Mouse (Mus musculus): Measurements from ENCODE around the gene Vti1a. TPM values are rescaled to one million over a fixed set of nuclear protein-coding genes. Genes with fewer than 3 reads are reported as not detected.

Vti1a gene
- total RNA-seq, 2 experiments from 2014 or later, result 63.9 to 67.3 TPM

DNA sequence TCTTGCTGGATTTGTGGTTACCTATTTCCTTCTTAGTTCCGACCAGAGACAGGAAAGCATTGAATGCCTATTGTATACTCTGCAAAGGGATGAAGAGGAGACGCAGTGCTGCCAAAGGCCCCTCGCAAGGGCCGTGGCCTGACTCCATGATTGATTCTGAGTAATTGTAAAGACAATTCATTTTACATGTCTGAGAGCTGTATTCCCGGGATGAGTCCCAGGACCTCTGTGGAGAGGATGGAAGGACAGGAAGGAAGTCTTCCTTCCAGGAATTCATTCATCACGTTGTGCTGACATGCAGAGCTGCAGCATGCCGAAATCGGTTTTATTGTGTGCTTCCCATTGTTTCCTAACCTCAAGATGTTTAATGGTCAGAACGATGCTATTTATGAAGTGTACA, 180.2 kb downstream of the Vti1a start:
- intact Hi-C loops (cut with DNase I), result no loop called here
- no peak for DNase-seq (ENCODE audit: low spot score in 2 of 2)

DNA sequence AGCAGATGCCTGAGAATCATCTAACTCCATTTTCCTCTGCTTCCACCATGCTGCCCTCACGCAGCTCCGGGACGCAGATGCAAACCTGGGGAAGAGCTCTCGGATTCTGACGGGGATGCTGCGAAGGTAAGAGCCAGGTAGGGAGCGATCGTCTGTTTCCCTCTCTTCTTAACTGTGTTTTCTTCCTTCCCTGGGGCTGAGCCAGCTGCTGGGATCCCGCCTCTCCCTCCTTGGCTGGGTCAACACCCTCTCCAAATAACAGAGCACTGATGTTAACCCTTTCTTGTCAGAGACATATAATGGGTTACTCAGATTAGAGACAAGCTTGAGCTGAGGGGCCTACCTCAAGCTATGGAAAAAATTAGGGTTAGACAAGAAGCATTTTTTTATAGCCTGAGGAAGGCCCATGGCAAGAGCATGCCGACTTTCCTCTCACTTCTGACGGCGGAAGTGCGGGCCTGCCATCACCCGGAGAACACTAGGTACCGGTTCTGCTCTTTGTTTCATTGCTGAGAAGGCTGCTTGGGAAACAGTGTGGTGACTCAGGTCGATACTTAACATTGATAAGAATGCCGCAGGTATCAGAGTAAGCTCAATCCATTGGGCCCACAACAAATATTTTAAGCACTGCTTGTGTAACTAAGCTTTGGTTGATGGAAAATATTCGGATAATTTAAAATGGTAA, 183.2 kb downstream of the Vti1a start:
- intact Hi-C loops (cut with DNase I), result no loop called here
- DNase-seq (ENCODE audit: low spot score in 2 of 2), result no peak

DNA sequence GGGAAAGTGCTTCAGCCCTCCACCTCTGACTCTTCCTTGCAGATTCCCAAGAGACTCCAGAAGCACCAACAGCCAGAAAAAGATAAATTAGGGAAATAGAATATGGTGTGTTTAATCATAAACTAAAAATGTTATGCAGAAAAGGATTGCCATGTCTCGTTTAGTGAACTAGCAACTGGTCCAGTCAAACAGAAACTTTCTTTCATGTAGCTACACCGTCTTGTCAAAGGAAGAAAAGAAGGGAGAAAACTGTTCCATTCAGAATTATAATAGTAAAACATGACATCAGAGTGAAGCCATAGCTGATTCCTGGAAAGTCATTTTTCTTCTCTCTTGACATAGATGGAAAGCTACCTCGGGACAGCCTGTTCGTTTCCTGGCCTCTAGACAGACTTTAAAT, 185.9 kb downstream of the Vti1a start:
- no peak for DNase-seq (ENCODE audit: low spot score in 2 of 2)
- intact Hi-C loops (cut with DNase I), result no loop called here

DNA sequence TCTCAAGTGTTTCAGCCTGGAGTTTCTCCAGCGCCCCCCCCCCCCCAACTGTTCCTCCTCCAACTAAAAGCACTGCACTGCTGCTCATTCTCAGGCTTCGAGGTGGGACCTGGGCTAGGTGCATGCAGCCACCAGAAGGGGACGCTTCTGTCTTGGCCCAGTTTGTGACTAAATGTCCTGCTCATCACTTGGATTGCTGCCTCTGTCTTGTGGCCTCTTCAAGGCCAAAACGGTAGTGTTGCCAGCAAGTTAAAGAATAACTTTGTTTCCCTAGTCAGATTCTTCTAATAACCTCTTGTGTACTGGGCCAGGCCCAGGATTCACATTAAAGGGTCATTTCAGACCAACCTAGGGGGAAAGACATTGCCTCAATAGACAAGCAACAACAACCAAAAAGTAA, 187.7 kb downstream of the Vti1a start:
- DNase-seq (ENCODE audit: low spot score in 2 of 2), result no peak
- intact Hi-C loops (cut with DNase I), result no loop called here

DNA sequence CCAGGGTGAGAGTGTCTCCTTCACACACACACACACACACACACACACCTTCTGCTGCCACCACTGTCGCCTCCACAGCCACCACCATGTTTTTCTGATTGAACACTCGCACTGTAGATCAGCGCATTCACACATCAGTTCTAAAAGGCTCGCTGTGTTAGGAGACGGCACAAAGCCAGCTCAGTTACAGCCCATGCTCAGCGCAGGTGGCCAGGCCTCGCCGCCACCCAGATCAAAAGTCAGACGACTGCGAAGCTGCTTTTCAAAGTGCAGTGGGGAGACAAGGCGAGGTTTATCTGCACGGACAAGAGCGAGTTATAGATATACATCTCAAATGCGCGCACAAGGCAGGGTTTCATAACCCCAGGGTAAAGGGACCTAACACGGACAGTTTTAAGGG, 191.7 kb downstream of the Vti1a start:
- intact Hi-C loops (cut with DNase I), result no loop called here
- DNase-seq (ENCODE audit: low spot score in 2 of 2), result no peak

GRCm38 (mm10) chr19:55508239-55508638, 192.1 kb downstream of the Vti1a start:
- intact Hi-C loops (cut with DNase I), result no loop called here
- no peak for DNase-seq (ENCODE audit: low spot score in 2 of 2)

GRCm38 (mm10) chr19:55508965-55509364, 192.9 kb downstream of the Vti1a start:
- intact Hi-C loops (cut with DNase I), result no loop called here
- DNase-seq (ENCODE audit: low spot score in 2 of 2), result no peak

DNA sequence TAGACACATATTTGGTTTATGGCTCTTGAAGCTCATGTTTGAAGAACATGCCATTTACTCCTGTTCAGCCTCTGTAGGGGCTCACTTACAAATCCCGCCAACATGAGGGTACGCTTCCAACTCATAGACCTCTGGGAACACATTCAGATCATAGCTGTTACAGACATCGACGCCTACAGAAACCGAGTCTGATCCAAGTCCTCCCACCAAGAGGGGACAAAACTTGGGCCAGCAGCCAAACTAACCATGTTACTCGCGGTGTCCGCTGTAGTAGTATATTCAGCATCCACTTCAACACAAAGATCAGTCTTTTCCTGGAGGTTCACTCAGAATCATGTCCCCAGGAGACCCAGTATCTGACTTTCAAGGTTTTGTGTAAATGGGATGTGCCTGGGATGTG, 193.5 kb downstream of the Vti1a start:
- intact Hi-C loops (cut with DNase I), result no loop called here
- peak; percentile 38 to 40 for DNase-seq (ENCODE audit: low spot score in 2 of 2)

GRCm38 (mm10) chr19:55513941-55514340, 197.8 kb downstream of the Vti1a start:
- no peak for DNase-seq (ENCODE audit: low spot score in 2 of 2)

GRCm38 (mm10) chr19:55520236-55520635, 204.1 kb downstream of the Vti1a start:
- intact Hi-C loops (cut with DNase I), result no loop called here
- no peak for DNase-seq (ENCODE audit: low spot score in 2 of 2)

More at GRCm38 (mm10) chr19:55513941-55514340, 197.8 kb downstream of the Vti1a start:
- intact Hi-C loops (cut with DNase I), result no loop called here

- peak; percentile 72 to 76 for DNase-seq (ENCODE audit: low spot score in 2 of 2)
These were observed 207.2 kb downstream of the Vti1a start for GRCm38 (mm10) chr19:55523340-55523739.

DNA sequence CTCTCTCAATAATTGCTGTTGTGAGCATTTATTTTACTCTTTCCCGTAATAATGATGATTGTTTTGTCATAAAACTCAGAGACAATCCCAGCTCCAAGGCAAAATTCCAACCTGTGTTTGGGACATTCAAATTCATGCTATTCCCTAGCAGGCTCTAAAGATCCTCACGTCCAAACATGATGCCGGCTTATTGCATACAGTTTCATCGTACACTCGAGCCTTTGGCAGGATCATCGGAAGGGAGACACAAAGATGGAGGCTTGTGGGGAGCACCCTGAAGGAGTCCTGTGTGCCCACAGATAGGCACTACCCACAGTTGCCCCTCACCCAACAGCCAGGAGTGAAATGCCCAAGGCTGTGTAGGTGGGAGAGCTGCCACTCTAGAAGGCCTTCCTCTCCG, 208.3 kb downstream of the Vti1a start:
- DNase-seq (ENCODE audit: low spot score in 2 of 2), result no peak
- intact Hi-C loops (cut with DNase I), result no loop called here

More at GRCm38 (mm10) chr19:55523340-55523739, 207.2 kb downstream of the Vti1a start:
- intact Hi-C loops (cut with DNase I), result no loop called here

DNA sequence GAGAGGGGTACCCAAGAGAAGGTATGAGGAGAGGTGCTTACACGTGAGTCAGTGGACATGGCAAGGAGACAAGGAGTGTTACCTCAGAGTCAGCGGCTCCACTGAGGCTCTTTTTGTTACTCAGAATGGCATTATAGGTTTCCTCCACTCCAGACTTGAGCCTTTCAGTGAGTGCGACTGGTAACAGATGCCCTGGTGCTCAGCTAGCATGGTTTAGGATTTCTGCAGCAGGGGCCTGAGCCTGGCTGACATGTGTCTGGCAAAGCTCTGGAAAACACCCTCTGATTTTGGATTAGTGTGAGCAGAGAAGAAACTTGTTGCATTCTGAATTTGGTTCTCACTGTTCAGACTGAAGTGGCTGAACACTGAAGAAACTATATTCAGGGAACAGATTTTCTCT, 209.0 kb downstream of the Vti1a start:
- intact Hi-C loops (cut with DNase I), result no loop called here
- no peak for DNase-seq (ENCODE audit: low spot score in 2 of 2)

DNA sequence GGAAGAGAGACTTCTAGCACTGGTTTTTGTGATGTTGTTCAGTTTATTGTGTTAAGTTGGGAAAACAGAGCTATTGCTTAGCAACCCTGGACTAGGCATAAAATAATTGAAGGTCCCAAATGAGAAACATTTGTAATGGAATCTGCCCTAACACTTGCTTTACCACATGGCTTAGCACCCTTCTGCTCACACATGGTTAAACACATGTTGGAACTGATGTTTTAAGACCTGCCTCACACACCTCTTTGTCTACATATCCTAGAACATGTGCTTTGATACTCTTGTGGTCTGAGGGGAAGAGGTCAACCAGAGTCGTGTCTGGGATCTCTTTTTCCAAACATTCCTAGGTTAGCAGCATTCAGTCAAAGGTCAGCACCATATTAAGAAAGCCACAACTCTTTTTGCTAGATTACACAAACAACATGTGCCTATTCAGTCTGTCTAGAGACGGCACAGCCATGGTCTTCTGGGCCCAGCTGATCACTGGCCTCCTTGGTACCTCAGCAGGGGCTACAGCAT, 210.7 kb downstream of the Vti1a start:
- no peak for DNase-seq (ENCODE audit: low spot score in 2 of 2)
- intact Hi-C loops (cut with DNase I), result no loop called here

DNA sequence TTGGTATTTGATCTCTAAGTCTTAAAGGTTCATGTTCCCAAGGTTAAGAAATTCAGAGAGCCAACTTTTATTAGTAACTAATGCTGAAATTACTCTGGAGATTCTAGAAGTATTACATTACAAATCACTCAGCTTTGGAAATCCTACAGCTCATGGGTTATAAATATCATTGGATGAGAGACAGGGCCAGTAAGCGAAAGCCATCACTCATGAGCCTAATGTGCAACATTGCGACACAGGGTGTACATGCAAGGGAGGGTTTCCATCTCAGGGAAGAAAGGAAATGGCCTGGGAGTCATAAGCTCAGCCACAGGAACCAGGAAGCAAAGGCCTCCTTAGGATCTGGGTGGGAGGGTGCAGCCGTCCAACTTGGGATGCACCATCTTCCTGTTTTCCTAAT, 213.9 kb downstream of the Vti1a start:
- DNase-seq (ENCODE audit: low spot score in 2 of 2), result no peak
- intact Hi-C loops (cut with DNase I), result no loop called here

DNA sequence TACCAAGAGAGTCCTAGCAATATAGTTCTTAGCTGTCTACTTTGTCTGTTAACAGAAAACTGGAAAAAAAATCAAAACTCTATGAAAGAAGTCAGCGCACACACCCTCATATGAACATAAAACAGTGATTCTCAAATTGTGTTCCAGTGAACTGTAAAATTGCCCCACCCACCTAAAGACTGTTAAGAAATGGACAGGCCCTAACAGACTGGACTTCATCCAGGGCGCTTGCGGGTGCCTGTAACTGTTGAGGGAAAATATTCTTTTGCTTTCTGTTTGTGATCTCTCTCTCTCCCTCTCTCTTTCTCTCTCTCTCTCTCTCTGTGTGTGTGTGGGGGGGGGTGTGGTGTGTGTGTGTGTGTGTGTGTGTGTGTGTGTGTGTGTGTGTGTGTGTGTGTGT, 216.6 kb downstream of the Vti1a start:
- intact Hi-C loops (cut with DNase I), result no loop called here
- no peak for DNase-seq (ENCODE audit: low spot score in 2 of 2)

DNA sequence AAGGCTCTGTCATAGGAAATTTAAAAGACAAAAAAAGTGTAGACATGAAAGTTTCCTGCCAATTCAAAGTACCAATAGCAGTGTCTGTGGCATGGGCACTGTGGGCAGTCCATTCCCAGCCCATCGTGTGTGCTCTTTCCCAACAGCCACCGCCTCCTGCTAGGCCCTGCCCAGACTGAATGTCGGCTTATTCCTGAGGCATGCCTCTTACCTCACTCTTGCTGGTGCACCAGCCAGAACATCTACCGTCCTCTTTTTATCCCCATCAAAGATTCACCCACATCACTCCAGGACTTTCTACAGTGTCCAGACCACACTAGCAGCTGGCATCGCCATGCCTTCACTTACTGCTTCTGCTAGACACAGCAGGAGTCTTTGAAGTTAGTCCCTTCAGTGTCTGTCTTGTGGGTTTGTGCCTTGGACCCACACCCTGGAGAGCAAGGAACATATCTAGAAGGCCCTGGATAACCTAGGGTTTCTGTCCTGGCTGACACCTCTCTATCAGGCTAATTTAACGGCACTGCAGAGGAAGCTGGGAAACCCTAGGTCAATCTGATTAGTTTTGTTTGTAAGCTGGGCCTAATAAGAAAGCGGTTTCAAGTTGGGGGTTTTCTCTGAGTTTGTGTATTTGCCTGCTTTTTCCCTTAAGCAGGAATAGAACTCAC, 220.3 kb downstream of the Vti1a start:
- intact Hi-C loops (cut with DNase I), result no loop called here

GRCm38 (mm10) chr19:55537691-55538090, 221.6 kb downstream of the Vti1a start:
- no peak for DNase-seq (ENCODE audit: low spot score in 2 of 2)
- intact Hi-C loops (cut with DNase I), result no loop called here

More for the DNA sequence above, 220.3 kb downstream of the Vti1a start:
- DNase-seq (ENCODE audit: low spot score in 2 of 2), result no peak

DNA sequence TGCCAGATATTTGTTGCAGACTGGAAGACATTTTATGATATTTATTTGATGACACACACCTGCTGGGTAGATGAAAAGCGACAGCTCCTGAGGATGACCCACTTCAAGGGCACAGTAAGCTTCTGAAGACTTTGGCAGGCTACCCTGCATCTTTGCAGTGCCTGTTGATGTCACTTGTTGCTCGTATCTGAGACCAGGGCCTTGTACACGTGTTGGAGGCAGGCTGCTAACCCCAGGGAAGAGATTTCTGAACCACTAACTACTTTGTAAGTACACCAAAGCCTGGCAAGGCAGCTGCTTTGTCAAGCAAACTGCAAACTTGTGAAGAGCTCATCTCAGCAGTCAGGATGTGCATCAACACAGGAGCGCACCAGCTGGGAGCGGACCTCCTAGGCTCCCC, 225.5 kb downstream of the Vti1a start:
- no peak for DNase-seq (ENCODE audit: low spot score in 2 of 2)
- intact Hi-C loops (cut with DNase I), result no loop called here

- intact Hi-C loops (cut with DNase I), result no loop called here
- no peak for DNase-seq (ENCODE audit: low spot score in 2 of 2)
These were observed 226.4 kb downstream of the Vti1a start for GRCm38 (mm10) chr19:55542461-55542860.

DNA sequence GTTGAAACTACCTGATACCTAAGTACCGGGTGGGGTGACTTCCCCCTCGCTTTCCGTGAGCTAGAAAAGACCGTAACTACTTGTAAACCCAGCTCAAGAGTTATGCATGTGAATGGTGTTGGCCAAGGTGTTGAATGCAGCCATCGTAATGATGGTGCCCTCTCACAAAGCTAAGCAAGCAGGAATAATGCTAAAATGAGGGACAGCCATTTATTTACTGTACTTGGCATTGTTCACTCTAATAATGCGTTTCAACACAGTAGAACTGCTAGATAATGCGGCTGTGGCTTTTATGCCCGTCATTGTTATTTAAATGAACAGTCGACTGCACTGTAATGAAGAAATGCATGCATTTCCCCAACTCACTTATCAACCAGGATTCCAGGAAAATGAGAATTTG, 227.1 kb downstream of the Vti1a start:
- intact Hi-C loops (cut with DNase I), result no loop called here
- DNase-seq (ENCODE audit: low spot score in 2 of 2), result no peak
